Mouse (Mus musculus) kidney, postnatal 10 days (tissue): ENCODE data around the gene Pou3f3.
A peak's percentile ranks its signal among the peaks of the same experiment; 100 is the strongest.

Source experiments
- DNase-seq: peaks from one replicate; pipeline ENCODE4 v3.0.0; 2021; ENCODE audit warnings: mixed read lengths

Gene Pou3f3

DNA sequence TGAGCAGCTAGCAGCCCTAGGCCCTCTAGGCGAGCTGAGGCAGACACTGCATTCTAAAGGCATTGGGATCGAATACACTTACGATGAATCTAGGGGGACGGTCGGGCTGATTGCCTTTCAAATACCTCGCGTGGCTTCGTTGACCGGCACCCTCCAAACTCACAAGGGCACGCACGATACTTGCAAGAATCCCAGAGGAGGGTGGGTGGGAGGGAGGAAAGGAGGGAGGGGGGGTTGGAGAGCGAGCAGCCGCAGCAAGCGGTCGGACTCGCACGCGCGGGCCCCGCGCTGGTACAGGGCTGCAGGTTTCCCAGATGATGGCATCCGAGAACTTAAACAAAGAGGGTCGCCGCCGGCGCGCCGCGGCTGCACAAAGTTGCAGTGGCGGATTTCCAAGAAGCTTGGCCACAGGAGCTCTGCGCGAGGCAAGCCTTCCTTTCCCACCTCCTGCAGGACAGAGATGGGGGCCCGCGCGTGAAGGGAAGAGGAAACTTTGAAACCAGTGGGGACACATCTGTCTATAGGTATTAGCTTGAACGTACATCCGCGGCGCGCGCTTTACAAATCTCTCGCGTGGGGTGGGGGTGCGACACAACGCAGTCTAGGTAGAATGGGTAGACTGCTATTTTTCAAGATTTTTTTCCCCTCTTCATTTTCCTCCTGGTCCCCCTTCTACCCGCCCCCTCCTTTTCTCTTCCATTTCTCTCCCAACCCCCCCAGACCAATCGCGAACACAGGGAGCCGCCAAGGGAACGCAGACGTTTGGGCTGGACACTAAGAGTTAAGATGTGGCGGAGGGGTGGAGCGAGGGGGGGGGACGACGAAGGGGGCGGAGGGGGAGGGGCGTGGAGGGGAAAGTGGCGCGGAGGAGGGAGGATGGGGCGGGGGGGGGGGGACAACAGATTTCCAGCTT, 647 bp upstream of the Pou3f3 start:
- peak; percentile 57 for DNase-seq

DNA sequence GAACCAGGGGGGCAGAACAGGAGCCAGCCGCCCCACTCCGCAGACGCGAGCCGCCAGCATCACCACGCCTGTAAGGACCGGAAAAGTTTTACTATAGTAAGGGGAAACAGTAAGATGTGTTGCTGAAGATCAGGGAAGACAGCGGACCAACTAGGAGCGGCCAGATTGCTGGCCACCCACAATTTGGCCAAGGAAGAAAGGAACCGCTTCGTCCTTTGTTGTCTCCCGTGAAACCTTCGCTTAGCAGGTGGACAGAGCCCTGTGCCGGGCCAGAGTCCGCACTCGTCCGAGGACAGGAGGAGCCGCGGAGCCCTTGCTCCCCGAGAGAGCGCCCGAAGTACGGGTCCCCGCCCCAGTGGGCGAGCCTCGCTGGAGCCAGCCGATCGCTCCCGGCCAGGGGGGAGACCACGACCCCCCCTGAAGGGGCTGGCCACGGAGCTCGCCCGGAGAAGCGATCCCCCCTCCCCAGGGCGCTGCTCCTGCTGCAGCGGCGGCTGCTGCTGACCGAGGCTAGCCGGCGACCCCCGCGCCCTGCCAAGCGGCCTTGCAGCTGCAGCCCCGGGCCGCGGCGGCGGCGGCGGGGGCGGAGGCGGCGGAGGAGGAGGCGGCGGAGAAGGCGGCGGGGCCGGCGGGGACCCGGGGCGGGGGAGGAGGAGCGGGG, 933 bp downstream of the Pou3f3 start:
- DNase-seq, result peak; percentile 49

DNA sequence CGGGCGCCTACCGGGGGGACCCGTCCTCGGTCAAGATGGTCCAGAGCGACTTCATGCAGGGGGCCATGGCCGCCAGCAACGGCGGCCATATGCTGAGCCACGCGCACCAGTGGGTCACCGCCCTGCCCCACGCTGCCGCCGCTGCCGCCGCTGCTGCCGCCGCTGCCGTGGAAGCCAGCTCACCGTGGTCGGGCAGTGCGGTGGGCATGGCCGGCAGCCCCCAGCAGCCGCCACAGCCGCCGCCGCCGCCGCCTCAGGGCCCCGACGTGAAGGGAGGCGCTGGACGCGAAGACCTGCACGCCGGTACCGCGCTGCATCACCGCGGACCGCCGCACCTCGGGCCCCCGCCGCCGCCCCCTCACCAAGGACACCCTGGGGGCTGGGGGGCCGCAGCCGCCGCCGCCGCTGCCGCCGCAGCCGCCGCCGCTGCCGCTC, 1.8 kb downstream of the Pou3f3 start:
- no peak for DNase-seq

DNA sequence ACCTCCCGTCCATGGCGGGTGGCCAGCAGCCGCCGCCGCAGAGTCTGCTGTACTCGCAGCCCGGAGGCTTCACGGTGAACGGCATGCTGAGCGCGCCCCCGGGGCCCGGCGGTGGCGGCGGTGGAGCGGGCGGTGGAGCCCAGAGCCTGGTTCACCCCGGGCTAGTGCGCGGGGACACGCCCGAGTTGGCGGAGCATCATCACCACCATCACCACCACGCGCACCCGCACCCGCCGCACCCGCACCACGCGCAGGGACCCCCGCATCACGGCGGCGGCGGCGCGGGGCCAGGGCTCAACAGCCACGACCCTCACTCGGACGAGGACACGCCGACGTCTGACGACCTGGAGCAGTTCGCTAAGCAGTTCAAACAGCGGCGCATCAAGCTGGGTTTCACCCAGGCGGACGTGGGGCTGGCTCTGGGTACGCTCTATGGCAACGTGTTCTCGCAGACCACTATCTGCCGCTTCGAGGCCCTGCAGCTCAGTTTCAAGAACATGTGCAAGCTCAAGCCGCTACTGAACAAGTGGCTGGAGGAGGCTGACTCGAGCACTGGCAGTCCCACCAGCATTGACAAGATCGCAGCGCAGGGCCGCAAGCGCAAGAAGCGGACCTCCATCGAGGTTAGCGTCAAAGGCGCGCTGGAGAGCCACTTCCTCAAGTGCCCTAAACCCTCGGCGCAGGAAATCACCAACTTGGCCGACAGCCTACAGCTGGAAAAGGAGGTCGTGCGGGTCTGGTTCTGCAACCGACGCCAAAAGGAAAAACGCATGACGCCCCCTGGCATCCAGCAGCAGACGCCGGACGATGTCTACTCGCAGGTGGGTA, 2.4 kb downstream of the Pou3f3 start:
- DNase-seq, result peak; percentile 52

DNA sequence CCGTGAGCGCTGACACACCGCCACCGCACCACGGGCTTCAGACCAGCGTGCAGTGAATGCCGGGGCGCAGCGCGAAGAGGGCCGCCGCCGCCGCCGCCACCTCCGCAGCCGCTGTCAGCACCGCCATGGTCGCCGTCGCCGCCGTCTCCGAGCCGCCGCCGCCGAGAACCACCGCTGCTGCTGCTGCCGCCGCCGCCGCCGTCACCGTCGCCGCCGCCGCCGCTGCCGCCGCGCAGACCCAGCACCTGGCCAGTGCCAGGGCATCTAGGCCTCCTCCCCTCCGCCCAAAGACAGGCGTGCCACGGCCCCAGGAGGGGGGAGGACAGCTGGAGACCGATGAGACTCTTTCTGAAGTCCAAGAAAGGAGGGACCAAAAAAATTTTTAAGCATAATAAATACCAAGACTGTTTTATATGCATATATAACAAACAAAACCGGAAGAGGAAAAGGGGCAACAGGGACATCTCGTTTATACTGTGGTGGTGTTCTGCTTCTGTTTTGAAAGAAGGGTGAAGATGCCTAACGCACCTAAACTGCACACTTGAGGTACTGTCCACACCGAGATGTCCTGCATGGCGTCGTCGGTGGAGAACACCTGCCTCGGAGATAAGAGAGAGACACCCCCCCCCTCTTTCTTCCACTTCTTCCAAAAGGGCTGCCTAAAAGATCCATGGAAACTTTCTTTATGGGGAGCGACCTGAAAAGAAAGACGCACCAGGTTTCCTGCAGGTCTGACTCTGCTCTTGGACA, 3.2 kb downstream of the Pou3f3 start:
- DNase-seq, result no peak

DNA sequence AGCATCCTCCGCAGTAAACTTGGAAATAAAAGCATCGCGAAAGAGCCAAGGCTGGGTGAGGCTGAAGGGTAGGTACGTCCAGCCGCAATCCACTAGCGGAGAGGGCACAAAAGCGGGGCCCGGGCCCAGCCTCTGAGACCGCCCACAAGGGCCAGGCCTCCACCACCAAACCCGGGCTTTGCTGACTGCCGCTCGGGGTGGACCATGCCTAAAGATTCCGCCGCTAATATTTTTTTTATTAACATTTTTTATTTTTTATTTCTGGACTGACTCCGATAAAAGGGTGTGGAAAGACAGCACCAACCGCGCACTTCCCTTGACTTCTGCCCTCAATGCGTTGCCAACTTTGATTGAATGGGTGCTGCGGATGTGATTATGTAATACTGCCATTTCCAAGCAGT, 3.9 kb downstream of the Pou3f3 start:
- peak; percentile 47 for DNase-seq

DNA sequence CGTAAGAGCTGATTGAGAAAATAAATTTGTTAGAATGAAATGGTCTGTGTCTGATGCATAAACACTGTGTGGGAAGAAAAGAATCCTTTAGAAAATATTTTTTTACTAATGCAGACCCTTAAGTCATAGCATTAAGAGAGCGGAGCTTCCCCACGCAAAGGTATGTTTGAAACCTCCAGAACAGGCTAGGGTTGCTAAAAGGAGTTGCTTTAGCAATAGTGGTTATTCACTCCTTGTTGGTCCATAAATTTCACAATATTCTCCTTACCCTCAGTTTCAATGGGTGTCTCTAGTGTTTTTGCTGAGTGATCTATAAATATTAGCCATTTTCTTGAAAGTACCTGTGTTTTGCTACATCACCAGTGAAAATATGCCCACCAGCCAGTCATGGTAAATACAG, 4.6 kb downstream of the Pou3f3 start:
- DNase-seq, result no peak

DNA sequence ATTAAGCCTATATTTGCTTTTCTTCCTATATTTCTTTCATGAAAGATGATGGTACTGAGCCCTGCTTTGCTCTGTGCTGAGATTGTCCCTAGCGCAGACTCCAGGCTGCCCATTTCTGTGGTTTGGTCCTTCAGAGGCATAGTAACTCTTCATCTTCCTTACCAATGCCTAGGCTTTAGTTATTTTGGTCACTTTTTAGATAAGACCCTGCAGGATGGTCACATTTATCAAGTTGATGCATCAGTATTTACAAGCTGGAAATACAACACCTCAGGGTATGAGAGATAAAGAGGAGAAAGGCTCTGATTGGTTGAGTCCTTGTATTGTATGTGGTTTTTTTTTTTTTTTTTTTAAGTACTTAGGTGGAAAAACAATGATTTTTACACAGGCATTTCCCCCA, 5.2 kb downstream of the Pou3f3 start:
- no peak for DNase-seq

DNA sequence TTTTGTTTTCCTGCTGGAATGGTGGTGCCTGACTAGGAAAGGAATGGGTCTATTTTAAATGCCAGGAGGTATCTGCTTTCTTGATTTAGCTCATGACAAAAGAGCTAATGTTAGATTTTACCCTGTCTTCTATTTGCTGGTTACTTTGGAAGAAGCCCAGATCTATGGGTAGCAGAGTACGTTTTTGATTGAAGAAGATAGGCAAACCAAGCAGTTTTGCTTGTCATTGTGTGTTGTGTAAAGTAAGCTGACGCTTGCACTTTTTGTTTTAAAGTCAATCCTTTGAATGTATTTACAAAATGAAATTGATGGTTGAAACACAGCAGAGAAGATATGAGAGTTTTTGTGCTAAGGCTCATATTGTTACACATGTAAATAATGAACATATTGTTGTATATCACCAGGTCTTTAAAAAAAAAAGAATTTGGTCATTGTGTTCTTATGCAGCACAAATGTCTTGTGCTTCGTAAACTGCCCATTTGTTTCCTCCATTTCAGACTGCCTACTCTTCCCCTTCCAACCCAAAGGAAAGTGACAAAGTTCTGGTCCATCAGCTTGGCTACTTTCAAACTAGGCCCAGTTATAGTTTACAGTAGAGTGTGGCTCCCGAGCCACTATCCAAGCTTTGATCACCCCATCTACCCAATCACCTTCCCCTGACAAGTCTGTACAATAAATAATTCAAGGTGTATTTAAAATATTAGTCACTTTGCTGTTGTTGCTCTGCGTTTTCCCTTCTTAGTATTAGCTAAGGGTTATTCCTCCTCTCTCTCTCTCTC, 6.5 kb downstream of the Pou3f3 start:
- no peak for DNase-seq

DNA sequence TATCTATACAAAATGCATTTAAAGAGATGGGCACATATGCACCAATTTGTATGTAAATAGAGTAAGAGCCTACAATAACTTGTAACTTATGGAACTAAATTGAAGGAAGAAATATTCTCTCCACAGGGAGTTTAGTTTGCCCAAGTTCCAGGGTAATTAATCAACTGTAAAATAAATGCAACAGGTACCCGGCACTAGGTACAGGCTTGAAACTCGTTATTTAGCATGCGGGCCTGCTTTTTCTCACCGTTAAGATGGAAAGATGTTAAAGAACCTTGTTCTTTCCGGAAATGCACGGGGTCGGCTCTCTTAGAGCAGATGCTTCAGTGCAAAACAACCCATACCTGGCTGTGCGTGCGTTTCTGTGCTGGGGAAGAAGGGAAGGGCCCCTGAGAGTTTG, 7.4 kb downstream of the Pou3f3 start:
- DNase-seq, result no peak

DNA sequence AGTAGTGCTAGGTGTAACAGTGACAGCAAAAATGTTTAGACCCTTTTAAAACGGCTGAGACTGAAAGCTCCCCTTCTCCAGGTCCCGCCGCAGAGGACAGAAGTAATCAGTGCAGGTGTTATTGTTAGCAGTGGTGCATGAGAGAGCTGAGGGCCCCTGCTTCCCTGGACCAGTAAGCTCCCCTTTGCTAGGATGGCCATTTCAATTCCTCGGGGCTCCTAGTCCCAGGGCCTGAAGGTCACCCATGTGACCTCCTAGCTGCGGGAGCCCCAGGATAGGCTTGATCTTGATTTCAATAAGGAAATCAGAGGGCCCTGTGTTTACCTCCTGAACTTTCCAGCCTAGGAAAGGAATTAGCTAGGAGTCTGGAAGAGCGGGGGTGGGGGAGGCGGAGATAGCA, 7.9 kb downstream of the Pou3f3 start:
- no peak for DNase-seq

DNA sequence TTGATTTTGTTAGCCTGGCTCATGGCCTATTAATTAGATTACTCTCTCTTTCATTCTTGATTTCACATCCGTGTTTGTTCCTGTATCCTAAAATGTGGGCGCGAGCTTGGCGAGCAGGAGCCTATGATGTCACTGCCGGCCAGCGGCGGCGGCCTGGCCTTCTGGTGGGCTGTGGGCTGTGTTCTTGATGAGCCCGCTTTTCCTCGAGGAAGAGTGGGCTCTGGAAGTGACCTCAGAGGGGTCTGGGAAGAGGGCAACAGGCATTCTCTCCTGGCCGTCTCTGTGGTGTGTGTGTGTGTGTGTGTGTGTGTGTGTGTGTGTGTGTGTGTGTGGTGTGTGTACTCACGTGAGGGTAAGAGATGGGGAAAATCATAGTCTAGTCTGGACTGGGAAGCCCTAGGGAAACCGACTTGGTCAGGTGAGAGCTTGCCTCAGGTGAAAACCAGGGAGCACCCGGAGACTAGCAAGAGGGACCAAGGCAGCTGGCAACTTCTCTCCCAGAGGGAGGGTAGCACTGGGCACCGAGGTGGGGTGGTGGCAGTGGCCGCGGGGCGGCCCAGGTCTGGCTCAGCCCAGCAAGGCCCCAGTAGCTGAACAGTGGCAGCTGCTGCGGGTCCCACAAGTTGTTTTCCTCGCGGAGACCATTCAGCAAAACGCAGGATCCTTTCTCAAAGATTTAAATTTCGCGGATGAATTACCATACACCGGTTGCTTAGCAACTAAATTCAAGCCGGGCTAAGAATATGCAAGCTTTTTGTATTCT, 8.5 kb downstream of the Pou3f3 start:
- no peak for DNase-seq

DNA sequence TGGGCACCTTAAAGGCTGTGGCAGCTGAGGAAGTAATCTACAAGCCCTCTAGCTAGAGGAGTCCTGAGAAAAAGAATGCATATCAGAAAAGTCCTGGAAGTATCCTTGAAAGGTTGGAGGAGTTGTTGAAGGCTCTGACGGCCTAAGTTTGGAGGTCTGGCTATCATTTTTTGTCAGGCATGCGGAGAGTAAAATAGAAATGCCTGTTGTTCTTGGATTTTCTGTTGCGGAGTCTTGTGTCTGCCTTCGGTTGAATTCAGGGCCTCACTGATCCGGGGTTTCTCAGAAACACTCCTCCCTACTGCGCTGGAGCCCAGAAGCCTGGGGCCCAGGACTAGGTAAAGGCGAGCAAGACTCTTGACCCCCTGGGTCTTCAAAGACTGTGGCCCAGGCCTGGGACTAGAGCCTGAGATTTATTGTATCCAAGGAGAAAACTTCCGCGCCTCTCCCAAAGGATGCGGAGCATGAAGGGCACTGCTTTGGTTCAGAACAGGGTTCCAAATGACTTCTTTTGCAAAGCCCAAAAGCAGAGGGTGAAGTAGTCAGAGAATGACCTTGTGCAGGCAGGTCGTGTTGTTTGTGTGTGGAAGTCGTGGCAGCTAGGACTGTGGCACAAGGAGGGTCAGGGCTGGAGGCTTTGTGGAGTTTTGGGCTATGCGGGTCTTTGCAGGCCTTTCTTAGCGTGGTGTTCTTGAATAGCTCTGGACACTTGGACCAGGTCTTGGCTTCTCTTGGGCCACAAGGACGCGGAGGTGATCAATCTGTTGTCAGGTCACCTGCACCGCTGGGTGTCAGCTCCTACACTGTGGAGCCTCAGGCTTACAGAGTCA, 9.6 kb downstream of the Pou3f3 start:
- DNase-seq, result no peak

DNA sequence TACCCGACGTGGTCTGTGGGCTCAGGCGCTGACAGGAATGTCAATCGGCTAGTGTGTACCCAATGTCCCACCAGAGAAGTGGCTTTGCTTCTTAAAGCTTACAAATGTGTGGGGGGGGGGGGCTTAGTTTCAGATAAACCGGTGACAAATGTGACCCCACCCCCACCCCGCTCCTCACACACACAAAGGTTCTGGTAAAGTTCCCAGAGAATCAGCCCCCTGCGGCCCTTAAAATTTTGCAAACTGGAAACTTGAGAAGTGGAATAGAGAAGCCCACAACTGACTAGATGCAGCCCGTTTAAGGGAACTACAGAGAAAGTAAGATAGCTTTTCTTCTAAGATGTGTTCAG, 10.2 kb downstream of the Pou3f3 start:
- DNase-seq, result no peak

DNA sequence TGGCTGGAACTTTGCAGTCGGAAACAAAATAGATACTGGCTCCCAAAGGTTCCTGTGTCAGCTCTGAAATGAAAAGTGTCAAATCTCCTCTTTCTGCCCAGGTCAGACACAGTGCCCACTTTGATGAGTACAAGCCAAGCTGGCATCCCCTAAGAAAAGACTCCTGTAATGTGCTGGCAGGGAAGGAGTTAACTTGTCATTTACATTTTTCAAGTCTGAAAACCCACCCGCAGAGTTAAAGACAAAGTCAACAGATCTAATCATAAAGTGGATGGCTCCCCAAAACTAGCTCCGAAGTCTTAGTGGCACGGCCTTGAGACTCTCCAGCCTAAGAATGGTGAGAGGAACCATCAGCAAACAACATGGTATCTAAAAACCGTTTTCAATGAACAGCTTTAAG, 11.6 kb downstream of the Pou3f3 start:
- no peak for DNase-seq

DNA sequence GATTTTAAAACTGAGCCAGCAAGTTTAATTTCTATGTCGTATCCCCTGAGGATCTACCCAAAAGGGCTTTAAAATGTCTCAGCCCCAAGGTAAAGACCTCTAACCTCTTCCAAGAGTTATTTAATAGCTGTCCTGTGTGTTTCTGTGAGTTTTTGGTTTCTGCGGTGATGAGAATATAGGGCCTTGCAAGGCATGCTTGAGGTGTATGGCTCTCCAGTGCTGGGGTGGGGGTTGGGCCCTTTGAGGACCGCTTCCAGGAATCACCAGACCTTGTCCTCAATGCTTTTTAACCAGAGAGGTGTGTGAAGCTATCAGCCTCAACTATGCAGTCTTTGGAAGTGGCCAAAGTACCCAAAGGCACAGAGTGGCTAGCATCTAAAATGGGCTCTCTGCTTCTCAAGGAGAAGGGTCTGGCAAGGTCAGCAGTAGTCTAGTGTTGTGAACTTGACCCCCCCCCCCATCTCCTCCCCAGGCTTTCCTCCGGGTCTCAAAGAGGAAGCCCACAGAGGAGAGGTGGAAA, 12.1 kb downstream of the Pou3f3 start:
- no peak for DNase-seq

DNA sequence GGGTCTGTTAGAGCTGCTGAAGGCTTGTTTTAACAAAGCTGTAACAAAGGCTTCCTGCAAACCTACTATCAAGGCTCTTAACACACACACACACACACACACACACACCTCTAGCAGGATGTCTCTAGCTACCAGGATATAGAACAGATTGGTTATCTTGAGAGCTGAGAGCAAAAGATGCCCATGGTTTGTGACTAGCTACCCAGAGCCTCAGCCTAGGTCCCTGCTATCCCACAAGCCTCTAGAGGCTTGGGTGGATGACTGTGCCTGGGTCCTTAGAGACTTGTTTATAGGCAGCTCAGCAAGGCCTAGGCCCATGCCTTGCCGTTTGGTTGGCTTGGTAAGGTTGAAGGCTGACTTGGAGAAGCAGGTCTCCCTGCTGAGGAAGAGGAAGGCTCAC, 13.5 kb downstream of the Pou3f3 start:
- DNase-seq, result no peak

DNA sequence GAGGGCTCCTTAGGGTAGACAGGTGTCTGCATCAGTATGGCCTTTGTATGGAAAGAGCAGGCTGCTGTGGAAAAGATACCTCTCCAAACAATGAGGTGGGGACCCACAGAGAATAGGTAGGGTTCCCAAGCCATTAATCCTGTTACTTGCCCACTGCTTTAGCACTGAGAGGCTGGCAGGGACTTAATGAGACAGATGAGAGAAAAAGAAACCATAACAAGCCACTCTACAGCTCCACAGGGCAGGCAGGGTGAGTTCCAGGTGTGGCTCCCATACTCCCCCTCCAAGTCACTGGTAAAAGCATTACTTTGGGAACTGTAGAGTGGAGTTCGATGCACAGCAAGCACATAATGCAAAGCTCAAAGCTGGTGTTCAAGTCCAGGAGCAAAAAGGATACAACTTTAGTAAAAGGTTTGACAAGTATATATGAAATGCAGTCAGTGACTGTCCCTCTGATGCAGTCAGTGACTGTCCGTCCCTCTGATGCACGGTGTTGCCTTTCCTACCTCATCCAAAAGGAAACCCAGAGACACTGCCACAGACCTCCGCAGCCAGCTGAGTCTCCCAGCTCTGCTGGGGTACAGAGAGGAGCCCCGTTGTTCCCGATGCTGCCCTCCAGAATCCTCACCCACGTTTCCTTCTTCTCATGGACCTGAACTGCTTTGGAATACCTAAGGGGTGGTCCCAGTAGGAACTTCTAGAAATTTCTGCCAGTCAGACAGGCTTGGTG, 14.0 kb downstream of the Pou3f3 start:
- no peak for DNase-seq

DNA sequence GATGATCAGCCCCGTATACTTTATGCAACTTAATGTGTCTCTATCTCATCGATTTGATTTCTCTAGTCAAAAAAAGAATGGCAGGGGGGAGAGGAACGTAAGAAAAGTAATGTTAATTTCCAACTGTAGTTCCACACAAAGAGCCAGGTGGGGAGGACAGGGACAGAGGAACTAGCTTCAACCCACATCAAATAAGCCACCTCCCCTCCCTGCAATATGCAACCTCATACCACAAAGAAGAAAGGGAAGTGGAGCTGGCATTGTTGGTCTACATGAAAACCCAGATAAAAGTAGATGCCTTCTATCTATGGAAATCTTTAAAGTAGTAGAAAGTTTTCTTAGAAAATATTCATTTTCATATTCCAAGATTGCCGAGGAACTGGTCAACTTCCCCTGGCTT, 14.7 kb downstream of the Pou3f3 start:
- no peak for DNase-seq
